Mouse (Mus musculus) adrenal gland, postnatal 14 days (tissue): ENCODE measurements around the gene Capn15. TPM values are rescaled to one million over a fixed set of nuclear protein-coding genes. Genes with fewer than 3 reads are reported as not detected.
A peak's percentile ranks its signal among the peaks of the same experiment; 100 is the strongest.

Source experiments
- DNase-seq: peaks from one replicate; pipeline ENCODE4 v3.0.0; 2021; ENCODE audit warnings: mixed read lengths
- long read RNA-seq, 2 experiments: library from polyadenylated mRNA; stranded (forward); transcript quantifications; one replicate each; pipeline ENCODE4 v2.0.0; 2021
- total RNA-seq: library from RNA; stranded (reverse); gene quantifications from 2 replicates; pipeline ENCODE4 v1.2.3, GENCODE M21; 2021

The Capn15 gene
- 18.8 and 23.8 TPM in 2 replicates for total RNA-seq
- long read RNA-seq, experiment 1, partial matches to known transcripts: 5 of 13 reads
- long read RNA-seq, experiment 1, other reads (novel, unspliced or antisense): 8 of 13 reads
- long read RNA-seq, experiment 2, full-length matches to known transcripts: 2 of 12 reads
- long read RNA-seq, experiment 2, partial matches to known transcripts: 0 of 12 reads
- long read RNA-seq, experiment 2, other reads (novel, unspliced or antisense): 10 of 12 reads

GRCm38 (mm10) chr17:25985306-25986294, at the start of gene Capn15:
Capn15 (minus strand) TSS chr17:25985796.
- peak; percentile 96 for DNase-seq

GRCm38 (mm10) chr17:26032037-26032436, 46.4 kb upstream of the Capn15 start:
- DNase-seq: no peak

- DNase-seq: no peak
These were observed 46.0 kb upstream of the Capn15 start for GRCm38 (mm10) chr17:26031583-26031982.

- no peak for DNase-seq
These were observed 42.7 kb upstream of the Capn15 start for GRCm38 (mm10) chr17:26028261-26028660.

GRCm38 (mm10) chr17:26024674-26025073, 39.1 kb upstream of the Capn15 start:
- DNase-seq: no peak

- DNase-seq: no peak
These were observed 38.4 kb upstream of the Capn15 start for GRCm38 (mm10) chr17:26023966-26024365.

GRCm38 (mm10) chr17:26023181-26023580, 37.6 kb upstream of the Capn15 start:
- no peak for DNase-seq

- DNase-seq: no peak
These were observed 36.2 kb upstream of the Capn15 start for GRCm38 (mm10) chr17:26021728-26022341.

- DNase-seq: no peak
These were observed 35.3 kb upstream of the Capn15 start for GRCm38 (mm10) chr17:26020848-26021347.

GRCm38 (mm10) chr17:26018388-26018787, 32.8 kb upstream of the Capn15 start:
- no peak for DNase-seq

- no peak for DNase-seq
These were observed 32.4 kb upstream of the Capn15 start for GRCm38 (mm10) chr17:26017949-26018348.

GRCm38 (mm10) chr17:26017021-26017420, 31.4 kb upstream of the Capn15 start:
- DNase-seq: no peak

- no peak for DNase-seq
These were observed 28.1 kb upstream of the Capn15 start for GRCm38 (mm10) chr17:26013711-26014110.

- peak; percentile 91 for DNase-seq
These were observed 26.4 kb upstream of the Capn15 start for GRCm38 (mm10) chr17:26011841-26012460.

- DNase-seq: peak; percentile 81
These were observed 23.9 kb upstream of the Capn15 start for GRCm38 (mm10) chr17:26009540-26009939.

- no peak for DNase-seq
These were observed 23.2 kb upstream of the Capn15 start for GRCm38 (mm10) chr17:26008787-26009186.

GRCm38 (mm10) chr17:26008331-26008730, 22.7 kb upstream of the Capn15 start:
- no peak for DNase-seq

- no peak for DNase-seq
These were observed 22.1 kb upstream of the Capn15 start for GRCm38 (mm10) chr17:26007646-26008045.

GRCm38 (mm10) chr17:26005731-26006450, 20.3 kb upstream of the Capn15 start:
- DNase-seq: no peak

GRCm38 (mm10) chr17:26004711-26005110, 19.1 kb upstream of the Capn15 start:
- DNase-seq: no peak

- no peak for DNase-seq
These were observed 18.3 kb upstream of the Capn15 start for GRCm38 (mm10) chr17:26003864-26004263.
